Mouse (Mus musculus) hindbrain, embryonic 11.5 days (tissue): ENCODE results near the gene Slc25a51. TPM values are rescaled to one million over a fixed set of nuclear protein-coding genes. Genes with fewer than 3 reads are reported as not detected.
"Not testable (repeated sequence)": the region's sequence is repeated elsewhere in the genome, so short reads cannot be mapped to it uniquely, and the experiment has no call there.

Source experiments
- ATAC-seq: fragments of 200-750 bp; cut with Nextera tagmentation; 2 replicates; pipeline ENCODE4 v1.8.0; 2017; ENCODE audit warnings: mild to moderate bottlenecking, moderate TSS enrichment, moderate library complexity; ENCODE audit not compliant: low FRiP score
- DNase-seq: peaks from one replicate; pipeline ENCODE4 v3.0.0-alpha.2; 2015; ENCODE audit warnings: low spot score
- H3K27ac ChIP-seq: fragments of 300-500 bp; sonication (generic); 2 replicates; pipeline ENCODE4 v1.5.1; 2014; ENCODE audit warnings: mild to moderate bottlenecking, low read depth, low read length
- H3K27me3 ChIP-seq: fragments of 300-500 bp; sonication (generic); 2 replicates; pipeline ENCODE4 v1.6.1; 2014; ENCODE audit warnings: mild to moderate bottlenecking, low read length, moderate library complexity, mixed read lengths; ENCODE audit not compliant: control insufficient read depth, insufficient read depth
- H3K36me3 ChIP-seq: fragments of 300-500 bp; sonication (generic); 2 replicates; pipeline ENCODE4 v1.6.1; 2014; ENCODE audit warnings: mild to moderate bottlenecking, low read length, moderate library complexity, mixed read lengths; ENCODE audit not compliant: control insufficient read depth, insufficient read depth
- H3K4me1 ChIP-seq: fragments of 300-500 bp; sonication (generic); replicated peaks from 2 replicates; pipeline ENCODE4 v1.6.1; 2014; ENCODE audit warnings: low read length, mixed read lengths; ENCODE audit not compliant: control insufficient read depth, insufficient read depth
- H3K4me2 ChIP-seq: fragments of 300-500 bp; sonication (generic); replicated peaks from 2 replicates; pipeline ENCODE4 v1.6.1; 2014; ENCODE audit warnings: mild to moderate bottlenecking, low read depth, low read length
- H3K4me3 ChIP-seq: fragments of 300-500 bp; sonication (generic); 2 replicates; pipeline ENCODE4 v1.5.1; 2014; ENCODE audit warnings: low read depth, low read length
- H3K9ac ChIP-seq: fragments of 300-500 bp; sonication (generic); 2 replicates; pipeline ENCODE4 v1.6.1; 2014; ENCODE audit warnings: low read depth, low read length
- H3K9me3 ChIP-seq: fragments of 300-500 bp; sonication (generic); 2 replicates; pipeline ENCODE4 v1.6.1; 2016; ENCODE audit warnings: low read length; ENCODE audit not compliant: control insufficient read depth
- WGBS: fragments of 180-500 bp; shearing (Covaris S2); extraction: QIAGEN DNeasy Blood & Tissue Kit; methylation state at CpG from one replicate; pipeline ENCODE4 v1.1.7; 2014; 5-methylcytosine and 5-hydroxymethylcytosine counted together
- polyA plus RNA-seq: library from polyadenylated mRNA; unstranded; fragments of >200 nt; fragmentation: Nextera tagmentation; extraction: Ambion mirVana; gene quantifications from 2 replicates; pipeline ENCODE4 v1.2.1, GENCODE M21; 2014

Gene Slc25a51
- polyA plus RNA-seq, 1 experiment from 2014 or later: 73.3 TPM

DNA sequence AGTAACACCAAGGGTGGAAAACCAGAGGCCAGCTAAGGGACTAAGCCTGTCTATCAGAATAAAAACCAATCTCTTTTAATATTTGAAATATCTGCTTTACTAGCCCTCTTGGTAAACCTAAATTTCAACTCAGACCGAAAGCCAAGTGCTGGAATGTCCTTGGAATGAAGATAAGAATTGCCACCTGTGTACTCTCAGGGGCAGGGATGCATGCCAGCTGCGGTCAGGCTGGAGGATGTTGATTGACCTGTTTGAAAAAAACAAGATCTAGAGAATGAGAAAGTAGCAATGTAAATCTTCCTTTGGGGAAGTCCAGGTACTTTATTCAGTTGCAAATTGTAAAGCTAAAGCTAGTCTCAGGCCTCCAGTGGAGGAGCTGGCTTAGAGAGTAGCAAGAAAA lies 26.4 kb downstream of the Slc25a51 start:
- H3K36me3 ChIP-seq, H3K9ac ChIP-seq, H3K27me3 ChIP-seq, ATAC-seq, H3K9me3 ChIP-seq, H3K27ac ChIP-seq, DNase-seq, H3K4me3 ChIP-seq, H3K4me1 ChIP-seq, H3K4me2 ChIP-seq: not testable (repeated sequence)
- 84% methylated on average over 2 of the region's 2 CpGs for WGBS

DNA sequence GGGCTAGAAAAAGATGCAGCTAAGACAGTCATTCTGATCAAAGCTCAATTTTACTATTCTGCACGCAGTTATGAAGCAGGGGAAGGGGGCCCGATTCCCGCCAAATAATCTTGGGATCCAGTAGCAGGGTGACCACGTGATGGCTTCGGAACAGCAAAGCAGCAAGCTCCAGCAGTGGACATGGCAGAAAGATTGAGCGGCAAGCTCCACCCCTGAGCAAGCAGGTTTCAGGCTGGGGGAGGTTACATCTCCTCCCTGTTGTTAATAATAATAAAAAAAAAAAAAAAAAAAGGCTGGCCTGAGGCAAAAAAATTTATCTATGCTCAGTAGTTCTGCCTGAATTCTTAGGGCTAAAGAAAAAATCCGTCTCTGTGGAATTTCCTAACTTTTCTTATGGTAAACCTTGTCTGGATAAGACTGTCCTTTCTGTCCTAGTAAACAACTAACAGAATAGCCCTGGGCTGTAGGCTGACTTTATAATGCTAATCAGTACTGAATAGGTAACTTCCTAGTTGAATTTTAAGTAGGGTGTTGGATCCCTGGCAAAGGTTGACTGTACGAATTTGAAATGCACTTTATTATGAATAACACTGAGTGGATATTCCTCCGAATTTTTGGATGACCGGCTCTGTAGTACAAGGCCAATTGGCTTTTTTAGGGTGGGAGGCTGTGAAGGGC lies 27.5 kb downstream of the Slc25a51 start:
- H3K4me1 ChIP-seq, ATAC-seq, H3K9ac ChIP-seq, H3K27me3 ChIP-seq, H3K9me3 ChIP-seq, H3K36me3 ChIP-seq, H3K4me2 ChIP-seq, H3K4me3 ChIP-seq, H3K27ac ChIP-seq, DNase-seq: not testable (repeated sequence)
- 95% methylated on average over 10 of the region's 10 CpGs for WGBS

DNA sequence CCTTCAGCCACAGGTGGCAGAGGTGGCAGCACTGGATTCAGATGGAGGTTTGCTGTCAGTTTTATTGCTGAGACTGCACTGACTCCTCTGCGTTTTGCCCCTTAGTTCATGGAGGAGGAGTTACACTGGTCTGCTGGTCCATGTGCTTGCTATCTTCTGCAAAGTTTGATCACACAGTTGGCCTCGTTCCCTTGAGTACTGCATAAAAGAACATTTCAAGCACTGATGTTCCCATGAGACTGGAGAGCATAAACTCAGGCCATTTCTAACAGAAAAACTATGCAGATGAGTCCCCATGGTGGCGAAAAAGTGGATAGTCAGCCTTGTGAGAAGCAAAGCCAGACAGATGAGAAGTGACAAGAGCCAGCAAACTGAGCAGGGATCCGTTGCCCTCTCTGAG lies 32.0 kb downstream of the Slc25a51 start:
- Histone ChIP-seq H3K9me3 (no peaks in the 10 kb centered on the region), H3K4me3 (no peak overlapping the region), H3K9ac (no peak overlapping the region), H3K36me3 (no peaks in the 10 kb centered on the region), H3K27ac (no peak overlapping the region), H3K4me2 (no peak overlapping the region), H3K4me1 (no peaks in the 10 kb centered on the region), H3K27me3 (no peaks in the 10 kb centered on the region)
- DNase-seq (no peak), ATAC-seq (no peak)
- WGBS: 81% methylated on average over 4 of the region's 4 CpGs

DNA sequence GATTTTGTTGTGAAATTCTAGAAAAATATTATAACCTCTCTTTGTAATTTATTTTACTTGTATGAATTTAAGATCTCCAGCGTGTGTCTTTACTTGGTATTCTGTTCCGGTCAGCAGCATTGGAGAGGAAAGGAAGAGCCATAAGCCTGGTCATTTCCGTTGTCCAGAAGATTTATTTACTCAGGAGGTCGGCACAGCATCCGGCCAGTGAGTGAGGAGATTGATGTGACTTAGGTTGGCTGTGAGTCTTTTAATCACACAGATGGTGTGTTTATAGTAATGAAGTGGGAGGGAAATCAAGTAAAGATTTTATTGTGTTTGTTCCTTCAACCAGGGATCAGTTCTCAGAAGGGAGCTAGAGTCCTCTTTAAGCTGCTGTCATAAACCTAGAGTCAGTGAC lies 33.7 kb downstream of the Slc25a51 start:
- H3K4me2 ChIP-seq: no peak overlapping the region
- no peak overlapping the region for H3K27ac ChIP-seq
- H3K27me3 ChIP-seq: no peaks in the 10 kb centered on the region
- DNase-seq (no peak), ATAC-seq (no peak)
- no peaks in the 10 kb centered on the region for H3K4me1 ChIP-seq
- no peaks in the 10 kb centered on the region for H3K36me3 ChIP-seq
- H3K4me3 ChIP-seq: no peak overlapping the region
- WGBS: 86% methylated on average over 5 of the region's 5 CpGs
- H3K9ac ChIP-seq: no peak overlapping the region
- no peaks in the 10 kb centered on the region for H3K9me3 ChIP-seq

DNA sequence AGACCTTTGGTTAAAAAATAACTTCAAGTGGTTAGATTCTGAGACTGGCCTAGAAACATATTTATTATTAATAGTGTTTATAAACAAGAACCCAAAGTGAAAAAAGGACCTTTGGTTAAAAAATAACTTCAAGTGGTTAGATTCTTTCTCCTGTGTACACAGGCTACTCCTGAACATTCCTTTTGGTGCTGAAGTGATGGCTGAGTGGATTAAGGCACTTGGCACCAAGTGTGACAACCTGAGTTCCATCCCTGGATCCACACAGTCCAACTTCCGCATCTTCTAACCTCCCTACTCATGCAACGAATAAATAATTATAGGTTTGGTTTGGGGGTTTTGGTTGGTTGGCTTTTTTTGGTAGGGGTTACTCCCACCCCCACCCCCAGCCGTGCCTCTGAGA lies 37.3 kb downstream of the Slc25a51 start:
- ATAC-seq: no peak
- Histone ChIP-seq H3K27ac (no peak overlapping the region), H3K4me2 (no peak overlapping the region), H3K9me3 (no peaks in the 10 kb centered on the region), H3K36me3 (no peaks in the 10 kb centered on the region), H3K4me1 (no peaks in the 10 kb centered on the region), H3K27me3 (no peaks in the 10 kb centered on the region), H3K9ac (no peak overlapping the region), H3K4me3 (no peak overlapping the region)
- DNase-seq: no peak
- 90% methylated on average over 3 of the region's 3 CpGs for WGBS

DNA sequence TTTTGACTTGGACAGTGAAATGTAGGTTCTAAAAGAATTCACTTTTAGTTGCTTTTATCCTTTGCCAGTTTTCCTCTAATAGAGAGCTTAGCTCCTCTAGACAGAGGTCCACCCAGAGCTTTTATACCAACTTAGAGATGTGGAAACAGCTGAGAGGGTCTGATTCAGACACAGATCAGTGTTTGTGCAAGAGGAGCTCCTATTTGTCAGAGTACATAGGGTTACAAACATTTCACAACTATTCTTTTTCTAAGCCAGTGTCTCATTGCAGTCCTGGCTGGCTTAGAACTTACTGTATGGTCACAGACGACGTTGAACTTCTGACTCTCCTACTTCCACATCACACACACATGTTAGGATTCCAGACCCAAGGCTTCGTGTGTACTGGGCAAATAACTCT lies 51.9 kb downstream of the Slc25a51 start:
- Histone ChIP-seq H3K4me2 (no peak overlapping the region), H3K4me3 (no peak overlapping the region), H3K36me3 (no peaks in the 10 kb centered on the region), H3K9me3 (no peaks in the 10 kb centered on the region), H3K9ac (no peak overlapping the region), H3K27ac (no peak overlapping the region), H3K4me1 (no peaks in the 10 kb centered on the region), H3K27me3 (no peaks in the 10 kb centered on the region)
- DNase-seq: no peak
- 91% methylated on average over 3 of the region's 3 CpGs for WGBS
- ATAC-seq: no peak

Other genes starting within 250 kb of the Slc25a51 start
- 1.6 and 1.9 TPM in 2 replicates for gene Frmpd1, start 223.9 kb downstream of the Slc25a51 start, polyA plus RNA-seq
- gene Trmt10b, start 111.6 kb downstream of the Slc25a51 start, polyA plus RNA-seq: 20.9 and 24.5 TPM in 2 replicates
- 12.4 and 12.6 TPM in 2 replicates for gene Dcaf10, start 66.7 kb downstream of the Slc25a51 start, polyA plus RNA-seq
- 87.3 and 92.4 TPM in 2 replicates for gene Exosc3, start 66.0 kb downstream of the Slc25a51 start, polyA plus RNA-seq
- gene Shb, start 123.7 kb upstream of the Slc25a51 start, polyA plus RNA-seq: 4.2 and 6.2 TPM in 2 replicates